Mouse (Mus musculus) G1E (cell line): Measurements from ENCODE around the gene Hist1h4a.
A peak's percentile ranks its signal among the peaks of the same experiment; 100 is the strongest.

Experiments
- CTCF ChIP-seq: IDR thresholded peaks from 2 replicates; pipeline ENCODE4 v1.5.1; 2012; ENCODE audit warnings: low read depth, low read length, inconsistent platforms, mixed read lengths
- GATA1 ChIP-seq: IDR thresholded peaks from 2 replicates; pipeline ENCODE4 v1.6.1; 2012; ENCODE audit warnings: borderline replicate concordance, low read length, inconsistent platforms, mixed read lengths
- POLR2AphosphoS5 ChIP-seq: IDR thresholded peaks from 2 replicates; pipeline ENCODE4 v1.6.1; 2012; ENCODE audit warnings: low read depth, low read length, inconsistent platforms; ENCODE audit not compliant: insufficient replicate concordance
- TAL1 ChIP-seq: conservative IDR thresholded peaks from 2 replicates; pipeline ENCODE4 v1.6.1; 2012; ENCODE audit warnings: low read depth, low read length, inconsistent platforms, mixed read lengths

DNA sequence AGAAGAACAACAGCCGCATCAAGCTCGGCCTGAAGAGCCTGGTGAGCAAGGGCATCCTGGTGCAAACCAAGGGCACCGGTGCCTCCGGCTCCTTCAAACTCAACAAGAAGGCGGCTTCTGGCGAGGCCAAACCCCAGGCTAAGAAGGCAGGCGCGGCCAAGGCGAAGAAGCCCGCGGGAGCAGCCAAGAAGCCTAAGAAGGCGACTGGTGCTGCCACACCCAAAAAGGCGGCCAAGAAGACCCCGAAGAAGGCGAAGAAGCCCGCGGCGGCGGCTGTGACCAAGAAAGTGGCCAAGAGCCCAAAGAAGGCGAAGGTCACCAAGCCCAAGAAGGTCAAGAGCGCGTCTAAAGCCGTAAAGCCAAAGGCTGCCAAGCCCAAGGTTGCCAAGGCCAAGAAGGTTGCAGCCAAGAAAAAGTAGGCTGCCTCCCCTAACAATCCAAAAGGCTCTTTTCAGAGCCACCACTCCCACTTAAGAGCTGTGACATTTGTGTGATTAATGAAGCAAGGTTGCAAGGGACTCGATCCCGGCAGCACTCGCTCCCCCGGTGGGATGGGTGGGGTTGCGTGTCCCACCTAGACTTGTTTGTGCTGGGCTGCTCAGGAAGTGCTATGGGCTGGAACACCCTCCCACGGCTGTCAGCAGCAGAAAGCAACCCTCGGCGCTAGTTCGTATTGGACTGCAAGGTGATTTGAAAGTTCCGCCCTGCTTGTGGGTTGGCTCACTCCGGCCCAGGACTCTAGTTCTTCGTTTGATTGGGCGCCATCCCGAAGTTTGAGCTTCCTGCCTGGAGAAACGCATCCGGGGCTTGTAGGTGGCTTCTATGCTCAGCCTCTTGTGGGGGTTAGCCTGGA is 21.7 kb downstream of the Hist1h4a start:
- no peak for TF ChIP-seq CTCF
- TF ChIP-seq GATA1, result no peak
- TF ChIP-seq TAL1, result no peak
- peak; percentile 99; the same call in 1 of the 2 replicates for TF ChIP-seq POLR2AphosphoS5
